Comparison of ENCODE assay signal across 10 mouse cellular contexts in genomic region chr4:134117012-134117411, GRCm38 (mm10). TPM values are rescaled to one million over a fixed set of nuclear protein-coding genes. Genes with fewer than 3 reads are reported as not detected.
A peak's percentile ranks its signal among the peaks of the same experiment; 100 is the strongest.
DNase-seq lines count a peak whose midpoint lies in the region; ATAC-seq lines count a peak whose summit lies in the region.
"Had no signal": no experiment of that assay in that cellular context is flagged by ENCODE, and none has a peak within 500 bp of the region (broad histone marks: within the 10 kb centered on the region; RNA-seq: fewer than 3 reads in every experiment).

No protein-coding gene starts in this region.

- no peak overlapping the region for H3K4me2 ChIP-seq in midbrain, embryonic 11.5 days
- H3K4me2 ChIP-seq in midbrain, embryonic 13.5 days (replicated peaks) = no peak overlapping the region

- H3K4me3 ChIP-seq in midbrain, embryonic 11.5 days (ENCODE audit: low read depth, low read length) = no peak overlapping the region
- no peak overlapping the region for H3K4me3 ChIP-seq in midbrain, embryonic 13.5 days (replicated peaks)

- no peaks in the 10 kb centered on the region for H3K36me3 ChIP-seq in midbrain, embryonic 11.5 days (ENCODE audit: control insufficient read depth, insufficient read depth, low read length)
- no peaks in the 10 kb centered on the region for H3K36me3 ChIP-seq in midbrain, embryonic 13.5 days

- no peak overlapping the region for H3K9ac ChIP-seq in midbrain, embryonic 11.5 days (ENCODE audit: low read length)
- H3K9ac ChIP-seq in midbrain, embryonic 13.5 days (replicated peaks) = no peak overlapping the region

- no peaks in the 10 kb centered on the region for H3K27me3 ChIP-seq in midbrain, embryonic 11.5 days (ENCODE audit: control insufficient read depth, insufficient read depth, low read length)
- H3K27me3 ChIP-seq in midbrain, embryonic 13.5 days = no peaks in the 10 kb centered on the region

- no peaks in the 10 kb centered on the region for H3K9me3 ChIP-seq in midbrain, embryonic 11.5 days (ENCODE audit: control insufficient read depth, low read length)
- no peaks in the 10 kb centered on the region for H3K9me3 ChIP-seq in midbrain, embryonic 13.5 days

- peak; percentile 77 for DNase-seq in midbrain, embryonic 11.5 days (ENCODE audit: low spot score, missing footprints)
- peak; percentile 61 to 69 for DNase-seq in monocyte, adult 2 months (ENCODE audit: low read depth in 1 of 2, low spot score in 2 of 2)
- DNase-seq in cerebellum, postnatal 10 days = no peak
- no peak for DNase-seq in urinary bladder, postnatal 36 days (ENCODE audit: low spot score in 2 of 2)
- DNase-seq in ovary, adult 18-20 months (ENCODE audit: low spot score) = no peak
- no peak for DNase-seq in layer of hippocampus, postnatal 36 days
- DNase-seq: midbrain, embryonic 14.5 days; right cerebral cortex, postnatal 25 days had no signal

- H3K4me1 ChIP-seq in midbrain, embryonic 11.5 days (ENCODE audit: control insufficient read depth, insufficient read depth, low read length) = peaks cover 12% of the 10 kb centered on the region
- peaks cover 15% of the 10 kb centered on the region for H3K4me1 ChIP-seq in midbrain, embryonic 13.5 days (replicated peaks)

- 90% methylated on average over 8 of the region's 8 CpGs for WGBS in midbrain, embryonic 11.5 days
- 89% methylated on average over 8 of the region's 8 CpGs for WGBS in midbrain, embryonic 13.5 days

- no peak overlapping the region for H3K27ac ChIP-seq in midbrain, embryonic 11.5 days (ENCODE audit: low read depth, low read length)
- H3K27ac ChIP-seq in midbrain, embryonic 13.5 days = no peak overlapping the region

- ATAC-seq in midbrain, embryonic 11.5 days (ENCODE audit: low FRiP score) = no peak
- no peak for ATAC-seq in midbrain, embryonic 13.5 days
- ATAC-seq in granulocyte monocyte progenitor cell, adult 5-6 weeks (replicated peaks; ENCODE audit: poor library complexity, severe bottlenecking) = peak; percentile 76

RNA-seq across cellular contexts. Expression of gene Sh3bgrl3, which starts 11.6 kb away (rescaled TPM):
- 308 and 312 TPM in 2 replicates for polyA plus RNA-seq in midbrain, embryonic 11.5 days (2014; fragmentation: Nextera tagmentation; extraction: Ambion mirVana)
- 319 and 332 TPM in 2 replicates for polyA plus RNA-seq in midbrain, embryonic 13.5 days (2015; fragmentation: Nextera tagmentation; extraction: Ambion mirVana)
- 841 and 871 TPM in 2 replicates for total RNA-seq in granulocyte monocyte progenitor cell, adult 5-6 weeks (2014; fragmentation: Nextera tagmentation)
- total RNA-seq in granulocyte monocyte progenitor cell, adult 5-6 weeks (2017) = 333 and 394 TPM in 2 replicates
- 100 to 1,000 TPM; 234 to 264 TPM for total RNA-seq in layer of hippocampus, postnatal 36 days (2021)

RNA-seq across cellular contexts. Expression of gene Ubxn11, which starts 14.6 kb away (rescaled TPM):
- polyA plus RNA-seq in midbrain, embryonic 11.5 days (2014; fragmentation: Nextera tagmentation; extraction: Ambion mirVana) = 3.0 and 4.7 TPM in 2 replicates
- 9.3 and 11.4 TPM in 2 replicates for polyA plus RNA-seq in midbrain, embryonic 13.5 days (2015; fragmentation: Nextera tagmentation; extraction: Ambion mirVana)
- 14.4 and 30.2 TPM in 2 replicates for total RNA-seq in granulocyte monocyte progenitor cell, adult 5-6 weeks (2014; fragmentation: Nextera tagmentation)
- total RNA-seq in granulocyte monocyte progenitor cell, adult 5-6 weeks (2017) = 4.8 and 11.2 TPM in 2 replicates
- total RNA-seq in layer of hippocampus, postnatal 36 days (2021) = 10 to 100 TPM; 32.8 to 34.7 TPM

RNA-seq across cellular contexts. Expression of gene Cd52, which starts 22.1 kb away (rescaled TPM):
- polyA plus RNA-seq in midbrain, embryonic 11.5 days (2014; fragmentation: Nextera tagmentation; extraction: Ambion mirVana) = 4.3 and 4.7 TPM in 2 replicates
- 2.2 and 2.7 TPM in 2 replicates for polyA plus RNA-seq in midbrain, embryonic 13.5 days (2015; fragmentation: Nextera tagmentation; extraction: Ambion mirVana)
- 240 and 247 TPM in 2 replicates for total RNA-seq in granulocyte monocyte progenitor cell, adult 5-6 weeks (2014; fragmentation: Nextera tagmentation)
- total RNA-seq in granulocyte monocyte progenitor cell, adult 5-6 weeks (2017) = 259 and 330 TPM in 2 replicates
- 1 to 10 TPM in 1 of 2 experiments, not detected in 1; 1.1 TPM for total RNA-seq in layer of hippocampus, postnatal 36 days (2021)

RNA-seq across cellular contexts. Expression of gene Crybg2, which starts 56.4 kb away (rescaled TPM):
- 0.89 and 0.98 TPM in 2 replicates for polyA plus RNA-seq in midbrain, embryonic 11.5 days (2014; fragmentation: Nextera tagmentation; extraction: Ambion mirVana)
- 0.97 and 1.1 TPM in 2 replicates for polyA plus RNA-seq in midbrain, embryonic 13.5 days (2015; fragmentation: Nextera tagmentation; extraction: Ambion mirVana)
- 0.38 and 1.3 TPM in 2 replicates for total RNA-seq in granulocyte monocyte progenitor cell, adult 5-6 weeks (2014; fragmentation: Nextera tagmentation)
- not detected in 2 replicates for total RNA-seq in granulocyte monocyte progenitor cell, adult 5-6 weeks (2017)
- 1 to 10 TPM; 1.2 to 1.8 TPM for total RNA-seq in layer of hippocampus, postnatal 36 days (2021)

Comparison
In these comparisons a context has a peak if more than half of its experiments do, and no peak if none do; other contexts are left out.
1. DNase-seq: peak in midbrain, embryonic 11.5 days (single experiment) and monocyte, adult 2 months (2 of 2); none in cerebellum, postnatal 10 days (0 of 2), urinary bladder, postnatal 36 days (0 of 2), ovary, adult 18-20 months (single experiment) and layer of hippocampus, postnatal 36 days (0 of 2).
2. RNA of gene Cd52, which starts 22.1 kb away (total RNA-seq): 240 to 330 TPM in granulocyte monocyte progenitor cell, adult 5-6 weeks; 1.1 TPM in layer of hippocampus, postnatal 36 days; every median in the first group is over 100 times any median in the second.